Mouse (Mus musculus) neutrophil, adult 5-6 weeks (primary cell): Measurements from ENCODE around the gene Gm20388. TPM values are rescaled to one million over a fixed set of nuclear protein-coding genes. Genes with fewer than 3 reads are reported as not detected.
"Not testable (repeated sequence)": the region's sequence is repeated elsewhere in the genome, so short reads cannot be mapped to it uniquely, and the experiment has no call there.

Experiments used
- ATAC-seq: fragments of 151-379, 151-347 bp; 2 replicates; pipeline ENCODE4 v1.8.0; 2017; ENCODE audit warnings: mild to moderate bottlenecking, moderate TSS enrichment; ENCODE audit not compliant: insufficient number of reproducible peaks, poor library complexity, low FRiP score, severe bottlenecking; ENCODE audit errors: extremely low read depth
- total RNA-seq: library from RNA; stranded (forward); fragments of 200-1000 nt; gene quantifications from 2 replicates; pipeline ENCODE4 v1.2.3, GENCODE M21; 2017

Gene Gm20388
- total RNA-seq, 1 experiment from 2014 or later: 10.8 TPM

DNA sequence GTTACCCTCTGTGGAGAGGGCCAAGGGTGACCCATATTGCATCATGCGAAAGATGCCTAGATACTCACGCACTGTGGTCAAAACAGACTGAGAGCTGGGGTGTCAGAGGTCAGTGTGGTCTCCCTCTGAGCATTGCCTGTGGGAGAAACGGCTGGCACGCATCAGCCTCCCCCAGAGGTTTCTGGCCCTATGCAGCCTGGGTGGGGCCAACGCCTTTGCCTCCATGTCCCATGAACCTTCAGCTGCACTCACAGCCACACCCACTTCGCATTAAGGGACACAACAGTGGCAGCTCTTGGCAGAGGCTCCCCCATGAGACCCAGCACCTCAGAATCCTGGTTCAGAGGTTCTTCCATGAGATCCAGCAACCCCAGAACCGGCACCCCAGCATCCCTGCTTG, 1385.4 kb downstream of the Gm20388 start:
- no peak for ATAC-seq

DNA sequence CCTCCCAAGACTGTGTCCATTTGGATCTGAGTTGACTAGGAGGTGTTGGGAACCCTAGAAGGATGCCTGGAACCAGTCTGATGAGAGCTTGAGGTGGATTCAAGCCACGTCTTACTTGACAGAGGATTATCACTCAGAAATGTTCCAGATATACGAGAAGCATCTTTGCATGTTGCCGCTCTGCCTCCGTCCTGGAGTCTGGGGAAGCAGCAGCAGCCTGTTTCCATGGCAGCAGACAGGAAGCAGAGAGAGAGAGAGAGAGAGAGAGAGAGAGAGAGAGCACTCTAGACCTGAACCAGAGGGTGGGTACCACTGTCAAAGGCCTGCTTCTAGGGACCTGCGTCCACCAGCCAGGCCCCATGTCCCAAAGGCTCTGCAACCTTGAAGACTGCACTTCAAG, 1386.0 kb downstream of the Gm20388 start:
- ATAC-seq: no peak

DNA sequence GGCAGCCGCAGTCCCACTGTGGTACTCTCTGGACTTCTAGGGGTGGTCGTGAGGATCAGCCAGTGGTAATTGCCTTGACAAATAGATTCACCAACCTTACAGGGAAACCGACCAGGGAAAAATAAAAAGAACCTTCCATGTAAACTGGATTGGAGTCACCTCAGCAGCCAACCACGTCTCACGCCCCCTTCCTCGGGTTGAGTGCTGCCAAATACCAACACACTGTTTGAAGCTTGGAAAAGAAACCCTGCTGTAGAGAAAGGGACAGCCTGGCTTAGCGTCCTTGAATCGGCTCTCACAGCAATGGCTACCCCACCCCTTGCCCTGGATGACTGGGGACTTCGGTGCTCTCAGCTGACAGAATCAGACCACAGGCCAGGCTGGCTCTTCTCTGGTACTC, 1386.7 kb downstream of the Gm20388 start:
- no peak for ATAC-seq

DNA sequence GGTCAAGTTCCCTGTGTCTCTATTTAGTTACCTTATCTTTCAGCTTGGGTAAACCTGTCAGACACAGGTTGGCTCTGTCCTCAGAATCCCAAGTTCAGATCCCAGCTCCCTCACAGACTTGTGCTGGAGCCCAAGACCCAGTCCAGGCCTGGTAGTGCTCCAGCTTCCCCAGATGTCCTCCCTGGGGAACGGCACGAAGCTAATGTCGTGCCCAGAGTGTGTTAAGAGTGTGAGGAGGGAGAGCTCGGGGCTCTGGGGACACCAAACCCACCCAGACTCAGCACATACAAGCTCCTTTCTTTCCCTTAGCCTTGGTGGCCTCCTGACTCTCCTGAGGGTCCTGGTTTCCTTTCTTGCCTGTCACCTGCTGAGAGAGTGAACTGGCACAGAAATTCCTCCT, 1389.4 kb downstream of the Gm20388 start:
- ATAC-seq: no peak

DNA sequence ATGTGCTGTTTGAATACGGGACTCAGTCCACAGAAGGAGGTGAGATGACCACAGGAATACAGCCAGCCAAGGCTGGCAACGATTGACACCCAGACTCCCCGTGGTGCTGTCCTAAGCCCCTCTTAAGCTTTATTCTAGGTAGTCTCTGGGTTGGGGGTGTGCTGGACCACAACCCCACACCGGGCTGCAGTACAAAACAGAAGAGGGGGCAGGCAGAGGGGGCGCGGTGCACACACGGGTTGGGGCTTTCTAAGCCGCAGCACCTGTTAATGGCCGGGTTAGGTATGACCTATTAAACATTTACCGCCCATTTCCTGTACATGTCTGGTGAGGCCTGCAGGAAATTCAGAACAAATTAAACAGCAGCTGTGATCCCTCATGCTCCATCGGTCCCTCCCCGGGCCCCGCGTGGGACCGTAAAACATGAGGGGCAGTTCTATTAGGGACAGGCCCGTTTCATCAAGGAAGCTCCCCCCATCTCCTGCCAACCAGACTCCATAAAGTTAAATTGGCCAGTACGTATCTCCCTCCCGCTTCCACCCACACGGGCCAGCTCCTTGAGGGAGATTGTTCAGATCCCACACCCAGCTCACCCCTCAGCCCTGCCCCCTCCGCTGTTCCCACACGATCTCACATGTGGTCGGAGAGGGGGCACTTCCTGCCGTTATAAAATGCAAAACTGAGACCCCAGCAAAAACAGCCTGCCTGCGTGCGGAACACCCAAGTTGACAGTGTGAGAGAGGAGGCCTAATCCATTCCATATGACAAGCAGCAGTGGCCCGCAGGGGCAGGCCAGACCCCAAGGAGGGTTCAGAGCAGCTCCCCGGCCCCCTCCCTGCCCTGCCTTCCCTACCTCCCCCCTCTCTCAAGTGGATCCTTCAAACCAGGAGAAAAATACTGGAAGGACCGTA, 1390.1 kb downstream of the Gm20388 start:
- ATAC-seq: no peak

DNA sequence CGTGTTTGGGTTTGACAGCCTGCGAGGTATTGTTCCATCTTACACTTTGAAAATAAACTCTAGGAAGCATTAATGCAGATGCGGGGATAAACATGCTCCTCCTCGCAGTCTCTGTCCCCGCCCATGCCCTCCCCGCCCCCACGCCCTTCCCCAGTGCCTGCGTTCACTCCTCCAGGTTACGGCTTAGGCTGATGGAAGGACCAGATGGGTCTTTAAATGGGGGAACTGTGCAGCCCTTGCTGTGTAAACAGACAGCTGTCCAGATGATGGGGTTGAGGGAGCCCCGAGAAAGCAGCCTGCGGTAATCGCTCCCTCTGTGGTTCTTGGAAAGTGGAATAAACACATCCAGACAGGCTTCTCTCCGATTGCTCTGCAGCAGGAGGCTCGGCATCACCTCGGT, 1390.8 kb downstream of the Gm20388 start:
- ATAC-seq: no peak

DNA sequence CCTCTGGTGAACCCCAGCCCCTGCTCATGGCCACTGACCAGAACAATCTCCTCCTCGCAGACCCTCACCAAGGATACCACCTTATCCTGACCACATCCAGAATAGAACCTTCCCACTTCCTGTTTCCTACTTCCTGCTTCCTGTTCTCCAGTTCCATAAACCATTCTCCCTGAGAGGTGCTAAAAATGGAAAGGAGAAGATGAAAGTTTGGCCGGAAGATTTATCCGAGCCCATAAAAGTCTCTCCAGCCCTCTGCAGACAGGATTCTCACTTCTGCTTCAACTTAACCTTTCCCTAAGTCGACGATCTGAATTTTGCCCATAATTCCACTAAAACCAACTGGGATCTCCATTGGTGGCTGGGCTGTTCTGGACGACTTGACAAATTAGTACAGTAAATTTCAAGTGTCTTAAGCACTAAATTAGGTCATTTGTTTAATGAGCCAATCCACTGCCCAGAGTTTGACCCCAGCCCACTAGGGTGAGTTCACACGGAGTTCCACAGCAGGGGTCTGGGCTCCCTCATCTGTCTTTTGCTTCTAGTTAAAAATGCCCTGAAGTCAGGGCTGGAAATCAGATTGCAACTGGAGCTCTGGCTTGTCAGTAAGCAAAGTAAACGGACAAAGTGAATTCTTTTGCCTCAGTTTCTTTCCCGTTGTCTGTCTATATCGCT, 1391.5 kb downstream of the Gm20388 start:
- no peak for ATAC-seq

DNA sequence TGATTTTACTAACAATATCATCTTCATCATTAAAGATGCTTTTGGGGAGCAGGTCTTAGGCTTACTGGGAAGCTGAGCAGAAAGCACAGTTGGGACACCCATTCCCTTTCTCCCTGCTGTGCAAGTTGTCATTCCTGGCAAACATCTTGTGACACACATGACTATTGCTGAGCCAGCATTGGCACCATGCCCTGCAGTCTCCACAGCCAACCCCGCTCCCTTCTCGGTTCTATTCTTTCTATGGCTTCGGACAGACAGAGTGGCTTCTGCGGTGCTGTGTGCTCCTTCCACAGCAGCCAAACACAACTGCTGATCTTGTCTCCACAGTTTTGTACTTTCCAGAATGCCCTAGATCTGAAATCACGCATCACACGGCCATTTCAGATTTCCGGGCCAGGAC, 1397.1 kb downstream of the Gm20388 start:
- no peak for ATAC-seq

DNA sequence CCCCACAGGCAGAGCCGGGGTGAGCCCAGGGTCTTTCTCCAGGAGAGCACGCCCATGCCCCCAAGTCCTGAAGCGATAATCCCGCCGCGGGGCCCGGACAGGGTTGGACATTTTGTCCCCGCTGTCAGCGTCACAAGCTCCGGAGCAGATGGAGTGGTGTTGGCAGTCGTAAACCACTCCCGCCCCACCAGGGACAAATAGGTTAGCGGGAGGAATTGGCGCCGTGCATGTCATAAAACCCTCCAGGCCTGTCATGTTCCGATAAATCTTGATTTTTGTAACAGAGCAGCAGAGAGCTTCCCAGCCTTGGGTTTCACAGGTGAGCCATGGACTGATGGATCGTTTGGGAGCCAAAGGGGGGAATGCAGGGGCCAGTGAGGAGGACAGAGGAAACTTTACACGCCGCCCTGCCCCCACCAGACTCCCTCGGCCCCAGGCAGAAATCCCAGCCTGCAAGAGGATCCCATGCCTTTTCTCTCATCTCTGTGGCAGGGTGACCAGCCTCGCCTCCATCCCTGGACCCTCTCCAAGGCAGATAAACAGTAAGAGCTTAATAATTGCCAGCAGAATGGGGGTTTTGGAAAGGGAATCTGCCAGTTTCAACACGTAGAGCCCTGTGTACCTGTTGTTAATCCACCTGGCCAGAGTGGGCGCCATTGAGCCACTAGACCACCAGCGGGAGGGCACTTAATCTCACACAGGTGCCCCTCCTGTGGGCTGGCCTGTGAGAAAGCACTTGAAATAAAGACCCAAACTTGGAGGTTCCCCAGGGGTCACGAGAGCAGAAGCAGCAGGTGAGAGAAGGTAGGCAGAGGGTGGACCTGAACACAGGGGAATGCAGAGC, 1400.6 kb downstream of the Gm20388 start:
- no peak for ATAC-seq

DNA sequence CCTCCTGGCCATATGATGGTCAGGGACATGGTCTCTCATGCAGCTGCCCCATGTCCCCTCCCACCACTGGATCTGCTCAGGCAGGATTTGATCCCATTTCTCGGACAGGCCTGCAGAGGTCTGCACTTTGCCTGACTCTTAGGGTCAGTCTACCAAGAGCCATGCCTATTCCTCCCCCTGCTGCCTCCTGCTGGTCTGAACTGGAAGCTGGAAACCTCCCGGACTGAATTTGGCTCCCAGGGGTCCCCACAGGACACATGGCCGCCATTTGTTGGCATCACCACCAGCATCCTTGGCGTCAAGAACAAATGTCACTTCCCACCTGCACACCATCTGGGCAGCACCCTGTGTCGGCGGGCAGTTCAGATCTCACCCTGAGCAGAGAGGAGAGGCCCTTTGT, 1402.8 kb downstream of the Gm20388 start:
- ATAC-seq: no peak

DNA sequence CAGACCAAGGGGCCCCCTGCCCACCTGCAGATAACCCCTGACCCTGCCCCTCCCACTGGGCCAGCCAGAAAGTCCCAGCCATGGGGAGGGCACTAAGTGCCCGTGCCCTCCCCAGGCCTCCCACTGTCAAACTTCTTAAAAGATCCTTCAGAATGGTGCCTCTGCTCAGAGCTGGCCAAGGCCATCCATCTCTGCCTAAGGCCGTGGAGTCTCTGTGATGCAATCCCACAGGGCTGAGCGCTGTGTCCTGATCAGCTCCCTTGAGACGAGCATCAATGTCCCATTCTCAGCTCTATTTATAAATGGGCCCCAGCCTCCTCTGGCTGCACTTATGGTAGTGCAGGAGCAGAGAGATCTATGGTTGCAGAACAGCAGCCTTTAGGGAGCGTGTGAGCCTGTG, 1403.4 kb downstream of the Gm20388 start:
- no peak for ATAC-seq

DNA sequence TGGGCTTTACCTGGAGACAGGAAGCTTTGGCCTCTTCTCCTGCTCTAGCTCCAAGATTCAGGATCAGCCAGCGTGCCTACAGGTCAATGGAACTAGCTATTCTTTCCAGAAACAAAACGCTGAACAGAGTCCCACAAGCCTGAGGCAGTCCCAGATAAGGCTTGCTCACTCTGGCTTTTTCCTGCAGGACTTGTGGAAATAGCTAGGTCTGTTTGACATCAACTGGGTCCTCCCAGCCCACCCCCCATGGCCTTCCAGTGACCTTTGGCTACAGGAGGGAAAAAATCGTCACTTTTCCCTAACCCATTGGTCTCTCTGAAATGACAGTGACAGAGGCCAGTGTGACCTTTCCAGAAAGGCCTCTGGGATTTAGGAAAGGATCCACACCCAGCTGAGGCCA, 1404.9 kb downstream of the Gm20388 start:
- ATAC-seq: no peak

DNA sequence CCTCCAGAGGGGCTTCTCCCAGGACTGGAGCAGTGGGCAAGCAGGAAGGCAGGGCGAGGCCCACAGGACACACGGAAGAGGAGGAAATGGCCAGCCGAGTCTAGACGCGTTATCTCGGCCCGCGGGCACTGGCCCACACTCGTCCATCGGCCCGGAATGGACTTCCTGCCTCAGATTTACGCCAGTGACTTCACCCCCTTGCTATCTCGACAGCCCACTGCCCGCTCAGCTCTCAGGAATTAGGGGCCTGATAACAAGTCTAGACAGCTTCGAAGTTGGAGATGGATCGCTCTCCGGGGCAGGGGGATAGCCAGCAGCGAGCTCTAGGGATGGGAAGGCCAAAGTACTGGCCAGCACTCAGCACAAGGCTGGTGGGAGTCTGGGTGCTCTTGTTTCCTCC, 1405.4 kb downstream of the Gm20388 start:
- no peak for ATAC-seq

DNA sequence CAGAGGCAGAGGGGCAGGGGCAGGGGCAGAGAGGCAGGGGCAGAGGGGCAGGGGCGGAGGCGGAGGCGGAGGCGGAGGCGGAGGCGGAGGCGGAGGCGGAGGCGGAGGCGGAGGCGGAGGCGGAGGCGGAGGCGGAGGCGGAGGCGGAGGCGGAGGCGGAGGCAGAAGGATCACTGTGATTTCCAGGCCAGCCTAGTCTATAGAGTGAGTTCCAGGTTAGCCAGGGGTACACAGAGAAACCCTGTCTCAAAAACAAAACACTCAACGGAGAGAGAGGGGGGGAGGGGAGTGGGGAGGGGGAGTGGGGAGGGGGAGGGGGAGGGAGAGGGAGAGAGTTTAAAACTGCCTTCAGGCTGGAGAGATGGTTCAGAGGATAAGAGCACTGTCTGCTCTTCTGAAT, 1408.1 kb downstream of the Gm20388 start:
- not testable (repeated sequence) for ATAC-seq

DNA sequence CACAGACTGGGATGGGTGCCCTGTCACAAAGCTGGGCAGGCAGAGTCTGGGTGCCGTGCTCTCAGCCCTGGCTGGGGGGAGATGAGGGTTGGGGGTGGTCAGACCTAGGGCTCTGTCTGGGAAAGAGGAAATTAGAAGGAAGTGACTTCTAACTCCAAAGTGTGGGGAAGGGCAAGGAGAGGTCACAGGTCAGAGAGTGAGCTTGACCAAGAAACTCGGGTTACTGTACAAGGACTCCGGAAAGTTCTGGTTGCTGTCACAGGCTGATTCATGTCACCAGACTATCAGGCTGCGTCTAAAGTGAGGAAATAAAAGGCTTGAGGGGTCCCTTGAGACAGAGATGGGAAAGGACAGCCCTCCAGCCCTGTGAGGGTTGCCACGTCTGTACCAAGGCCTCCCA, 1408.8 kb downstream of the Gm20388 start:
- no peak for ATAC-seq

DNA sequence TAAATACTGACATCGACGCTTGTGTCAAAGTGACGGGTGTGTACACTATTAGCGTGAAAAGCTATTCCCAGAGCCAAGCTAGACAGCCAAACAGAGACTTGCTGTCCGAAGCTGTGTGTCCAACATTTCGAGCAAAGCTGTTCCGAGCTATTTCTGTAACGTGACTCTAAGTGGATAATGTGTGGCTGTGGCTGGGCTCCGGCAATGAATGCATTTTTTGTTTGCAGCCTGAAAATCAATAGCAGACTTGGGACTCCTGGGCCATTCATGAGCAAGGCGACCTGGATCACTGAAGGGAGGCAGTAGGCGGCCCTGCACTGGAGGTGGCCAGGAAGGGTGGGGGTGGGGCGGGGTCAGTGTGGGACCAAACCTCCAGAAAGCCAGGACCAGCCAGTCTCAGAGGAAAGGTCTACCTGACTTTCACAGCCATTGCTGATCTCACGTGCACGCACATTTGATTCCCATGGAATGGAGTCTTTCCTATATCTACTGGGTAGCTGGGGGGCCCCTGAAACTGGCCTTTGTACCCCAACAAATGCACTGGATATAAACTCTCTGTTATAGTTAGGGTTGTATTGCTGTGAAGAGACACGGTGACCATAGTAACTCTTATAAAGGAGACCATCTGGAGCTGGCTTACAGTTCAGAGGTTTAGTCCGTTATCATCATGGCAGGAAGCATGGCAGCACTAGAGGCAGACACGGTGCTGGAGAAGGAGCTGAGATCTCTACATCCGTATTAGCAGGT, 1415.7 kb downstream of the Gm20388 start:
- ATAC-seq: no peak

DNA sequence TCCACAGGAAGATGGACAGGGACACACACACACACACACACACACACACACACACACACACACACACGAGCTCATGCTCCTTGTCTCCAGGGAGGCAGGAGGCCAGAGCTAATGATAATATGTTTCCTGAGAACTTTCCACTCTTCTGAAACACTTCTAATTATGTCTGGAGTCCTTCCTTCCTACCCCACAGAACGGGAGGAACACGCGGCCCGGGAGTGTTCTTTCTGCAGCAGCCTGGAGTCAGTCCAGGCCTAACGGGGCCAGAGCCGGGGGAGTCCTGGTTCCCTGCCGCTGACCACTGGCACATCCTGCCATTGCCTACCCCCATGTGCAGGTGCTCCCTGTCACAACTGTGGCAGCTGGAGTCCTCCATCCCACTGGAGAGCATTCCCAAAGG, 1421.8 kb downstream of the Gm20388 start:
- ATAC-seq: no peak

DNA sequence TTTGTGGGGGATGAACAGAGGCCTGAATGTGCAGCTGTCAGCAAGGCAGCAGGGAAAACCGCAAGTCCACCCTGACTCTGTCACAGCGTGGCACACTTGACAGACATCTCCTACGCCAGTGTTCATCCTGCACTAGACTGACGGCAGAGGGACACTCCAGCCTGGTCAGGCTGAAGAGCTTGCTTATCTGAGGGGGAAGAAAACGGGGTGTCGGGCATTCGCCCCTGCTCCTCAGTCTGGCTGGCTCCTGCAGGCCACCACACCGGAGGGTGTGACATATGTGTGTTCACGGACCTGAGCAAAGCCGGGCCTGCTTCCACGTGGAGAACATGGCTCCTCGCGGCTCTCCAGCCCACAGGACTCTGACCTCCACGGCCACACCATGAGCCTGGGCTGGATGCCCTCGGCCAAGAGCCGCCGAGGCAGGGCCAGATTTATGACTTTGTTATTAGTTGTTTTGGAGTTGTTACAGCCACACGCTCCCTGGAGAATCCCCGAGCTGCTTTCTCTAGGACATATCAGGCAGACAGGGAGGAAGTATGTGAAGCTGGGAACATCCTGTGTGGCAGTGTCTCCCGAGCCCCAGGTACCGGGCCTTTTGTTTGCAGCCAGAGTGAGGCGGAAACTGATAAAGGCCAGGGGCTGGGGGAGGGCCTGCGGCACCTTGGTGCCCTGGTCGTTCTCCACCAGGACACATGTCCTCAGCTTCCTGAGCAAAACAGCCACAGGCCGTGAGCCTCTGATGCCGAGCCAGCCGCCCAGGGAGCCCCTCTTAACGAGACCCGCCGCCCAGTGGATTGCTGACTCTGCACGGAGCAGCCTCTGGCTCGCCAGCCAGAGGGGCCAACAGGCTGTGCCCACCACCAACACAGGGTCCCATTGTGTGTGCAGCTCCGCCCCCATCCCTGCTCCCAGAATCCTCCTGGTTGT, 1424.1 kb downstream of the Gm20388 start:
- no peak for ATAC-seq
